Mouse (Mus musculus) stomach, postnatal 0 days (tissue): Measurements from ENCODE around the gene Sgms1.

Experiments
- CTCF ChIP-seq: IDR thresholded peaks from 2 replicates; pipeline ENCODE4 v1.5.1; 2016; ENCODE audit warnings: antibody characterized with exemption, low read depth, mild to moderate bottlenecking, moderate library complexity
- EP300 ChIP-seq: optimal IDR thresholded peaks from 2 replicates; pipeline ENCODE3; 2016; ENCODE audit warnings: antibody characterized with exemption

DNA sequence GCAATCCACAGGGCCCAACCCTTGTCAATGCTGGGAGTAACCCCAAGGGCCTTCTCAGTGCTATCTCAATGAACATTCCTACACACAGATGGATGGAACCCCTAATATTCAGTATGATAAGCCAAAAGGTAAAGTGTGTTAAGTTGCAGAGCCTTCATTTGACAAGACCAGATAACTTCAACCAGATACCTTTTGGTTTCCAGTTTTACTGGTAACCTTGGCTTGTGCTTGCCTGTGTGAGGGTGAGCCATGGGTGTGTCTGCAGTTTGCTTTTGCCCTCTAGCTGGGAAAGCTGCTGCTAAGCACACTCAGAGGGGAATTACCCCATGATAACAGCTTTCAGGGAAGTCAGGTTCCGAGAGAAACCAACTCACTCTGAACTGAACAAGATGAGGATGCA is 125.8 kb downstream of the Sgms1 start:
- TF ChIP-seq CTCF (peak; percentile 21; the same call in 1 of the 2 replicates), EP300 (no peak)
